ENCODE assay signal across 23 mouse cellular contexts in genomic region chr13:39362536-39362935, GRCm38 (mm10).
A peak's percentile ranks its signal among the peaks of the same experiment; 100 is the strongest.
DNase-seq lines count a peak whose midpoint lies in the region; ATAC-seq and TF ChIP-seq lines count a peak whose summit lies in the region.
"Had no signal": no experiment of that assay in that cellular context is flagged by ENCODE, and none has a peak within 500 bp of the region (broad histone marks: within the 10 kb centered on the region; RNA-seq: fewer than 3 reads in every experiment).

No protein-coding gene starts in this region.

- no peaks in the 10 kb centered on the region for H3K9me3 ChIP-seq in forebrain, embryonic 12.5 days
- H3K9me3 ChIP-seq in forebrain, embryonic 13.5 days (replicated peaks) = no peaks in the 10 kb centered on the region
- H3K9me3 ChIP-seq in hindbrain, postnatal 0 days (ENCODE audit: low read length) = no peaks in the 10 kb centered on the region
- H3K9me3 ChIP-seq in hindbrain, embryonic 10.5 days = no peaks in the 10 kb centered on the region
- H3K9me3 ChIP-seq: embryonic facial prominence, embryonic 15.5 days; heart, embryonic 13.5 days; liver, embryonic 15.5 days; neural tube, embryonic 13.5 days; stomach, embryonic 15.5 days had no signal

- 42% methylated on average over 13 of the region's 13 CpGs for WGBS in forebrain, embryonic 12.5 days
- 33% methylated on average over 13 of the region's 13 CpGs for WGBS in forebrain, embryonic 13.5 days
- 52% methylated on average over 13 of the region's 13 CpGs for WGBS in hindbrain, postnatal 0 days
- WGBS in hindbrain, embryonic 10.5 days = 88% methylated on average over 13 of the region's 13 CpGs

- no peak overlapping the region for H3K9ac ChIP-seq in forebrain, embryonic 12.5 days
- H3K9ac ChIP-seq in forebrain, embryonic 13.5 days = no peak overlapping the region
- no peak overlapping the region for H3K9ac ChIP-seq in hindbrain, postnatal 0 days (replicated peaks; ENCODE audit: low read length)
- H3K9ac ChIP-seq: embryonic facial prominence, embryonic 15.5 days; heart, embryonic 13.5 days; liver, embryonic 15.5 days; neural tube, embryonic 13.5 days; stomach, embryonic 15.5 days had no signal

- intact Hi-C loops in gastrocnemius, adult 2 months (cut with DNase I) = no loop called here

- no peak for ATAC-seq in forebrain, embryonic 12.5 days (ENCODE audit: low FRiP score)
- no peak for ATAC-seq in forebrain, embryonic 13.5 days
- 0 out of 2 replicates have a peak, but pooled peaks have one; percentile 56 for ATAC-seq in hindbrain, postnatal 0 days
- ATAC-seq in CD4-positive, CD25-positive, alpha-beta regulatory T cell, adult 4 months = no peak
- ATAC-seq: Patski had no signal

- TF ChIP-seq CTCF in hindbrain, postnatal 0 days (IDR thresholded peaks at IDR 0.05; ENCODE audit: low read depth) = no peak
- no peak for TF ChIP-seq CTCF in gastrocnemius, adult 2 months (IDR thresholded peaks at IDR 0.05)

- H3K4me3 ChIP-seq in forebrain, embryonic 12.5 days (replicated peaks) = no peak overlapping the region
- H3K4me3 ChIP-seq in forebrain, embryonic 13.5 days = no peak overlapping the region
- no peak overlapping the region for H3K4me3 ChIP-seq in hindbrain, postnatal 0 days (ENCODE audit: low read length)
- H3K4me3 ChIP-seq in hindbrain, embryonic 10.5 days = no peak overlapping the region
- H3K4me3 ChIP-seq in gastrocnemius, adult 2 months = no peak overlapping the region
- H3K4me3 ChIP-seq: embryonic facial prominence, embryonic 15.5 days; heart, adult 2 months; heart, embryonic 13.5 days; liver, embryonic 15.5 days; myocyte; neural tube, embryonic 13.5 days; stomach, embryonic 15.5 days had no signal

- DNase-seq in hindbrain, postnatal 0 days (ENCODE audit: low spot score) = peak; percentile 64
- no peak for DNase-seq in hindbrain, embryonic 10.5 days (ENCODE audit: low spot score)
- peak; percentile 7 for DNase-seq in brain, adult 2 months (ENCODE audit: low read depth, low spot score)
- peak; percentile 75 for DNase-seq in retina, embryonic 14.5 days (ENCODE audit: low spot score)
- DNase-seq in gastrocnemius, adult 2 months = no peak
- DNase-seq: cerebellum, adult 18-20 months; gastrocnemius, postnatal 25 days; heart, adult 2 months; heart, postnatal 14 days; kidney, adult 11 months; liver; lung, postnatal 4 days; thymus, adult 2 months had no signal

- no peak overlapping the region for H3K27ac ChIP-seq in forebrain, embryonic 12.5 days
- no peak overlapping the region for H3K27ac ChIP-seq in forebrain, embryonic 13.5 days
- H3K27ac ChIP-seq in hindbrain, postnatal 0 days = no peak overlapping the region
- no peak overlapping the region for H3K27ac ChIP-seq in hindbrain, embryonic 10.5 days
- H3K27ac ChIP-seq in gastrocnemius, adult 2 months = no peak overlapping the region
- H3K27ac ChIP-seq: embryonic facial prominence, embryonic 15.5 days; heart, adult 2 months; heart, embryonic 13.5 days; liver, embryonic 15.5 days; neural tube, embryonic 13.5 days; stomach, embryonic 15.5 days had no signal

- H3K27me3 ChIP-seq in forebrain, embryonic 12.5 days = no peaks in the 10 kb centered on the region
- no peaks in the 10 kb centered on the region for H3K27me3 ChIP-seq in forebrain, embryonic 13.5 days
- no peaks in the 10 kb centered on the region for H3K27me3 ChIP-seq in hindbrain, postnatal 0 days (ENCODE audit: insufficient read depth, low read length)
- H3K27me3 ChIP-seq in hindbrain, embryonic 10.5 days (ENCODE audit: insufficient read depth, poor library complexity, severe bottlenecking) = no peaks in the 10 kb centered on the region
- H3K27me3 ChIP-seq: embryonic facial prominence, embryonic 15.5 days; heart, embryonic 13.5 days; liver, embryonic 15.5 days; neural tube, embryonic 13.5 days; stomach, embryonic 15.5 days had no signal

- H3K4me2 ChIP-seq in forebrain, embryonic 12.5 days = peak overlapping the region; percentile 31
- H3K4me2 ChIP-seq in forebrain, embryonic 13.5 days = no peak overlapping the region
- H3K4me2 ChIP-seq in hindbrain, postnatal 0 days (ENCODE audit: low read depth, low read length) = no peak overlapping the region
- H3K4me2 ChIP-seq: embryonic facial prominence, embryonic 15.5 days; heart, embryonic 13.5 days; liver, embryonic 15.5 days; neural tube, embryonic 13.5 days; stomach, embryonic 15.5 days had no signal

- H3K4me1 ChIP-seq in forebrain, embryonic 12.5 days = no peaks in the 10 kb centered on the region; the same call in 1 of the 2 replicates
- H3K4me1 ChIP-seq in forebrain, embryonic 13.5 days = no peaks in the 10 kb centered on the region
- no peaks in the 10 kb centered on the region for H3K4me1 ChIP-seq in hindbrain, postnatal 0 days (ENCODE audit: insufficient read depth, low read length)
- no peaks in the 10 kb centered on the region for H3K4me1 ChIP-seq in hindbrain, embryonic 10.5 days (replicated peaks)
- H3K4me1 ChIP-seq: embryonic facial prominence, embryonic 15.5 days; heart, embryonic 13.5 days; liver, embryonic 15.5 days; neural tube, embryonic 13.5 days; stomach, embryonic 15.5 days had no signal

- H3K36me3 ChIP-seq in forebrain, embryonic 12.5 days (replicated peaks) = no peaks in the 10 kb centered on the region
- no peaks in the 10 kb centered on the region for H3K36me3 ChIP-seq in forebrain, embryonic 13.5 days (ENCODE audit: poor library complexity, severe bottlenecking)
- no peaks in the 10 kb centered on the region for H3K36me3 ChIP-seq in hindbrain, postnatal 0 days (ENCODE audit: insufficient read depth, low read length)
- no peaks in the 10 kb centered on the region for H3K36me3 ChIP-seq in hindbrain, embryonic 10.5 days
- H3K36me3 ChIP-seq: embryonic facial prominence, embryonic 15.5 days; heart, embryonic 13.5 days; liver, embryonic 15.5 days; neural tube, embryonic 13.5 days; stomach, embryonic 15.5 days had no signal

Comparison
In these comparisons a context has a peak if more than half of its experiments do, and no peak if none do; other contexts are left out.
1. DNase-seq: peak in hindbrain, postnatal 0 days (single experiment), brain, adult 2 months (single experiment) and retina, embryonic 14.5 days (single experiment); none in hindbrain, embryonic 10.5 days (single experiment) and gastrocnemius, adult 2 months (single experiment).